Mouse (Mus musculus) liver, embryonic 14.5 days (tissue): Measurements from ENCODE around the gene Gm10518.

Source experiments
- CTCF ChIP-seq: IDR thresholded peaks from 2 replicates; pipeline ENCODE4 v1.5.1; 2016; ENCODE audit warnings: antibody characterized with exemption, low read depth, control low read depth
- EP300 ChIP-seq: IDR thresholded peaks from 2 replicates; pipeline ENCODE4 v1.6.1; 2016; ENCODE audit warnings: antibody characterized with exemption, low read depth

- TF ChIP-seq EP300: no peak
- TF ChIP-seq CTCF: no peak
Observed at GRCm38 (mm10) chr1:179776831-179777230, 26.3 kb upstream of the Gm10518 start.
